Mouse (Mus musculus) lung, adult 2 months (tissue): ENCODE data around the gene Unc13a. TPM values are rescaled to one million over a fixed set of nuclear protein-coding genes. Genes with fewer than 3 reads are reported as not detected.
"Not testable (repeated sequence)": the region's sequence is repeated elsewhere in the genome, so short reads cannot be mapped to it uniquely, and the experiment has no call there.

ENCODE experiments used
- DNase-seq: peaks from one replicate; pipeline ENCODE4 v3.0.0; 2022
- H3K4me1 ChIP-seq: fragments of 200-500 bp; 2 replicates; pipeline ENCODE4 v1.6.1; 2011; ENCODE audit warnings: low read length; ENCODE audit not compliant: control insufficient read depth, insufficient read depth
- H3K4me3 ChIP-seq: fragments of 200-500 bp; replicated peaks from 2 replicates; pipeline ENCODE3; 2011; ENCODE audit warnings: low read depth, mild to moderate bottlenecking, control low read depth, low read length; ENCODE audit errors: extremely low read depth
- CTCF ChIP-seq: fragments of 200-500 bp; IDR thresholded peaks from 2 replicates; pipeline ENCODE4 v1.5.1; 2011; ENCODE audit warnings: mild to moderate bottlenecking, low read length, control low read depth; ENCODE audit not compliant: insufficient read depth
- POLR2A ChIP-seq: fragments of 200-500 bp; IDR thresholded peaks from 2 replicates; pipeline ENCODE4 v1.6.1; 2011; ENCODE audit warnings: low read depth, mild to moderate bottlenecking, control low read depth, low read length, borderline replicate concordance; ENCODE audit errors: extremely low read depth
- WGBS: fragments of 180-500 bp; shearing (Covaris S2); methylation state at CpG from one replicate; pipeline ENCODE4 v1.1.7; 2018; 5-methylcytosine and 5-hydroxymethylcytosine counted together
- polyA plus RNA-seq: library from polyadenylated mRNA; depleted of rRNA; stranded (reverse); fragments of >200 nt; gene quantifications from 2 replicates; pipeline ENCODE4 v1.2.3, GENCODE M21; 2012

The Unc13a gene
- polyA plus RNA-seq, 1 experiment: 0.32 TPM

GRCm38 (mm10) chr8:71707874-71708273 is 36.3 kb upstream of the Unc13a start:
- Histone ChIP-seq H3K4me3 (no peak overlapping the region), H3K4me1 (no peaks in the 10 kb centered on the region)
- WGBS: 44% methylated on average over 8 of the region's 8 CpGs
- DNase-seq: peak; percentile 29
- TF ChIP-seq POLR2A (no peak), CTCF (peak; percentile 66)

GRCm38 (mm10) chr8:71703400-71703799 is 31.8 kb upstream of the Unc13a start:
- DNase-seq, H3K4me1 ChIP-seq, H3K4me3 ChIP-seq: not testable (repeated sequence)

GRCm38 (mm10) chr8:71702923-71703322 is 31.4 kb upstream of the Unc13a start:
- WGBS: 71% methylated on average over 3 of the region's 3 CpGs
- no peak overlapping the region for H3K4me3 ChIP-seq
- no peak for TF ChIP-seq CTCF
- TF ChIP-seq POLR2A: no peak
- no peak for DNase-seq
- H3K4me1 ChIP-seq: no peaks in the 10 kb centered on the region; the same call in 1 of the 2 replicates

- H3K4me3 ChIP-seq: no peak overlapping the region
These were observed 30.5 kb upstream of the Unc13a start for GRCm38 (mm10) chr8:71702087-71702432.

GRCm38 (mm10) chr8:71701414-71702086 is 30.0 kb upstream of the Unc13a start, which contains the start of gene B3gnt3:
Gene B3gnt3, minus strand, starts transcription at chr8:71701789.
- Histone ChIP-seq H3K4me3 (peak within 1 kb of the TSS; percentile 53), H3K4me1 (no peaks in the 10 kb centered on the region; the same call in 1 of the 2 replicates)
- TF ChIP-seq CTCF (no peak), POLR2A (peak; percentile 20; the same call in 1 of the 2 replicates)
- 9% methylated on average over 31 of the region's 34 CpGs for WGBS
- no peak for DNase-seq

More at GRCm38 (mm10) chr8:71702087-71702432, 30.5 kb upstream of the Unc13a start:
- 22% methylated on average over 4 of the region's 4 CpGs for WGBS
- TF ChIP-seq POLR2A: no peak
- TF ChIP-seq CTCF: peak; percentile 22; the same call in 1 of the 2 replicates
- DNase-seq: no peak
- no peaks in the 10 kb centered on the region; the same call in 1 of the 2 replicates for H3K4me1 ChIP-seq

- DNase-seq: peak; percentile 33
- Histone ChIP-seq H3K4me1 (no peaks in the 10 kb centered on the region; the same call in 1 of the 2 replicates), H3K4me3 (peak overlapping the region; percentile 53)
- TF ChIP-seq CTCF (no peak), POLR2A (no peak)
- whole genome bisulfite sequencing: 8% methylated on average over 29 of the region's 29 CpGs
These were observed 29.1 kb upstream of the Unc13a start for GRCm38 (mm10) chr8:71700493-71701269.

- H3K4me3 ChIP-seq, DNase-seq, H3K4me1 ChIP-seq: not testable (repeated sequence)
- 72% methylated on average over 12 of the region's 12 CpGs for WGBS
- TF ChIP-seq CTCF: 0 out of 2 replicates have a peak, but pooled peaks have one; percentile 7
These were observed 23.9 kb upstream of the Unc13a start for GRCm38 (mm10) chr8:71695456-71695855.

GRCm38 (mm10) chr8:71693166-71694041 is 21.8 kb upstream of the Unc13a start:
- H3K4me3 ChIP-seq: no peak overlapping the region
- DNase-seq: no peak
- WGBS: 25% methylated on average over 68 of the region's 68 CpGs
- TF ChIP-seq POLR2A (no peak), CTCF (no peak)
- no peaks in the 10 kb centered on the region for H3K4me1 ChIP-seq

- no peaks in the 10 kb centered on the region for H3K4me1 ChIP-seq
- no peak overlapping the region for H3K4me3 ChIP-seq
- WGBS: 21% methylated on average over 30 of the region's 30 CpGs
- no peak for DNase-seq
- TF ChIP-seq POLR2A (no peak), CTCF (no peak)
These were observed 21.0 kb upstream of the Unc13a start for GRCm38 (mm10) chr8:71692509-71692908.

GRCm38 (mm10) chr8:71689028-71689427 is 17.5 kb upstream of the Unc13a start, which contains the start of gene Insl3:
Gene Insl3, plus strand, starts transcription at chr8:71689214.
- H3K4me3 ChIP-seq: no peak within 1 kb of the TSS
- peaks cover 3% of the 10 kb centered on the region for H3K4me1 ChIP-seq
- DNase-seq: no peak
- WGBS: 32% methylated on average over 33 of the region's 33 CpGs
- no peak for TF ChIP-seq CTCF
- TF ChIP-seq POLR2A: no peak
